8 mouse cellular contexts compared by ENCODE assay signal in genomic region chr7:27653681-27654437, GRCm38 (mm10). TPM values are rescaled to one million over a fixed set of nuclear protein-coding genes. Genes with fewer than 3 reads are reported as not detected.
DNase-seq lines count a peak whose midpoint lies in the region; ATAC-seq lines count a peak whose summit lies in the region.

TSS of gene Ttc9b (plus strand) at chr7:27653915.

- H3K4me2 ChIP-seq in kidney, embryonic 16.5 days (replicated peaks; ENCODE audit: low read depth, low read length): peak within 1 kb of the TSS; percentile 45
- H3K4me2 ChIP-seq in limb, embryonic 13.5 days (replicated peaks): peak within 1 kb of the TSS; percentile 63
- H3K4me2 ChIP-seq in neural tube, embryonic 14.5 days (ENCODE audit: low read depth, low read length): peak within 1 kb of the TSS; percentile 63

- H3K36me3 ChIP-seq in kidney, embryonic 16.5 days (ENCODE audit: insufficient read depth, low read length): no peaks in the 10 kb centered on the region
- peaks cover 25% of the 10 kb centered on the region for H3K36me3 ChIP-seq in limb, embryonic 13.5 days
- H3K36me3 ChIP-seq in neural tube, embryonic 14.5 days (ENCODE audit: control insufficient read depth, insufficient read depth, low read length): peaks cover 21% of the 10 kb centered on the region

- H3K27me3 ChIP-seq in kidney, embryonic 16.5 days (ENCODE audit: insufficient read depth, low read length): peaks cover 51% of the 10 kb centered on the region
- peaks cover 77% of the 10 kb centered on the region for H3K27me3 ChIP-seq in limb, embryonic 13.5 days
- H3K27me3 ChIP-seq in neural tube, embryonic 14.5 days (ENCODE audit: control insufficient read depth, insufficient read depth, low read length): no peaks in the 10 kb centered on the region

- H3K27ac ChIP-seq in kidney, embryonic 16.5 days (ENCODE audit: low read length): no peak within 1 kb of the TSS
- H3K27ac ChIP-seq in limb, embryonic 13.5 days: no peak within 1 kb of the TSS
- peak within 1 kb of the TSS; percentile 93 for H3K27ac ChIP-seq in neural tube, embryonic 14.5 days (ENCODE audit: low read depth, low read length)

- DNase-seq in ovary, postnatal 36 days (ENCODE audit: low spot score): peak; percentile 61
- DNase-seq in ovary, adult 18-20 months (ENCODE audit: low spot score): no peak
- DNase-seq in cerebellum, adult 9-11 months: peak; percentile 87
- peak; percentile 57 to 79 for DNase-seq in frontal cortex, adult 2 months (ENCODE audit: extremely low spot score in 1 of 2, low spot score in 1 of 2)

- H3K4me3 ChIP-seq in kidney, embryonic 16.5 days (ENCODE audit: low read length): peak within 1 kb of the TSS; percentile 25
- peak within 1 kb of the TSS; percentile 35 for H3K4me3 ChIP-seq in limb, embryonic 13.5 days
- H3K4me3 ChIP-seq in neural tube, embryonic 14.5 days (ENCODE audit: low read depth, low read length): peak within 1 kb of the TSS; percentile 61

- 6% methylated on average over 54 of the region's 62 CpGs for WGBS in kidney, embryonic 16.5 days
- WGBS in limb, embryonic 13.5 days: 4% methylated on average over 51 of the region's 62 CpGs
- WGBS in neural tube, embryonic 14.5 days: 2% methylated on average over 57 of the region's 62 CpGs

- peaks cover 9% of the 10 kb centered on the region for H3K4me1 ChIP-seq in kidney, embryonic 16.5 days (ENCODE audit: insufficient read depth, low read length)
- peaks cover 8% of the 10 kb centered on the region for H3K4me1 ChIP-seq in limb, embryonic 13.5 days
- peaks cover 9% of the 10 kb centered on the region; the same call in 1 of the 2 replicates for H3K4me1 ChIP-seq in neural tube, embryonic 14.5 days (ENCODE audit: control insufficient read depth, insufficient read depth, low read length)

- H3K9me3 ChIP-seq in kidney, embryonic 16.5 days (ENCODE audit: low read length): no peaks in the 10 kb centered on the region
- no peaks in the 10 kb centered on the region for H3K9me3 ChIP-seq in limb, embryonic 13.5 days
- H3K9me3 ChIP-seq in neural tube, embryonic 14.5 days (ENCODE audit: control insufficient read depth, low read length): no peaks in the 10 kb centered on the region

- peak; percentile 49; the same call in 1 of the 2 replicates for ATAC-seq in kidney, embryonic 16.5 days (ENCODE audit: low FRiP score, low TSS enrichment)
- peak; percentile 70; the same call in 1 of the 2 replicates for ATAC-seq in limb, embryonic 13.5 days (ENCODE audit: low FRiP score, low read depth)
- ATAC-seq in neural tube, embryonic 14.5 days (ENCODE audit: low read depth): peak; percentile 80
- ATAC-seq in inflammation-experienced regulatory T-cells, adult 6 months: no peak

- no peak within 1 kb of the TSS for H3K9ac ChIP-seq in kidney, embryonic 16.5 days (replicated peaks; ENCODE audit: low read length)
- no peak within 1 kb of the TSS for H3K9ac ChIP-seq in limb, embryonic 13.5 days
- H3K9ac ChIP-seq in neural tube, embryonic 14.5 days (replicated peaks; ENCODE audit: low read depth, low read length): peak within 1 kb of the TSS; percentile 82

RNA-seq across cellular contexts. Expression of gene Ttc9b, which starts in this region (rescaled TPM):
- 139 and 148 TPM in 2 replicates for polyA plus RNA-seq in frontal cortex, adult 2 months (2012; rRNA removed)
- polyA plus RNA-seq in kidney, embryonic 16.5 days (2015; fragmentation: Nextera tagmentation; extraction: Ambion mirVana): 0.11 and 0.41 TPM in 2 replicates
- 0.10 TPM in 1 of 2 replicates, not detected in the other for polyA plus RNA-seq in limb, embryonic 13.5 days (2015; fragmentation: Nextera tagmentation; extraction: Ambion mirVana)
- polyA plus RNA-seq in neural tube, embryonic 14.5 days (2014; fragmentation: Nextera tagmentation; extraction: Ambion mirVana): 80.3 and 111 TPM in 2 replicates
- not detected for polyA plus RNA-seq in inflammation-experienced regulatory T-cells, adult 6 months (2017; shearing (Covaris generic))

Comparison
In these comparisons a context has a peak if more than half of its experiments do, and no peak if none do; other contexts are left out.
1. RNA of gene Ttc9b (polyA plus RNA-seq): 139 to 148 TPM in frontal cortex, adult 2 months and 80.3 to 111 TPM in neural tube, embryonic 14.5 days; 0.11 to 0.41 TPM in kidney, embryonic 16.5 days, 0.10 TPM in limb, embryonic 13.5 days and not detected in inflammation-experienced regulatory T-cells, adult 6 months; every median in the first group is over 10 times any median in the second.
2. Peak in ATAC-seq, H3K4me3 ChIP-seq and H3K4me2 ChIP-seq in kidney, embryonic 16.5 days; RNA of the gene not detected or under 1 TPM.
3. Peak in ATAC-seq, H3K4me3 ChIP-seq and H3K4me2 ChIP-seq in limb, embryonic 13.5 days; RNA of the gene not detected or under 1 TPM.
4. Peak in every context shown above with its lines, with median percentiles within 50 percentile points of each other: H3K4me2 ChIP-seq and H3K4me3 ChIP-seq.